Mouse (Mus musculus): ENCODE measurements around the gene Adgb.

The Adgb gene

GRCm38 (mm10) chr10:10350550-10350949 lies 121.6 kb downstream of the Adgb start:
- DNase-seq (ENCODE audit: extremely low spot score), result no peak

- DNase-seq (ENCODE audit: extremely low spot score), result no peak
Measured at GRCm38 (mm10) chr10:10343930-10344329, 128.2 kb downstream of the Adgb start.

GRCm38 (mm10) chr10:10325560-10325959 lies 146.6 kb downstream of the Adgb start:
- DNase-seq (ENCODE audit: extremely low spot score), result no peak

- DNase-seq (ENCODE audit: extremely low spot score), result no peak
Measured at GRCm38 (mm10) chr10:10322961-10323360, 149.2 kb downstream of the Adgb start.

- DNase-seq (ENCODE audit: extremely low spot score), result peak; percentile 73
Measured at GRCm38 (mm10) chr10:10321119-10321781, 150.9 kb downstream of the Adgb start.

GRCm38 (mm10) chr10:10320364-10321083 lies 151.6 kb downstream of the Adgb start:
- DNase-seq (ENCODE audit: extremely low spot score), result no peak

- DNase-seq (ENCODE audit: extremely low spot score), result no peak
Measured at GRCm38 (mm10) chr10:10318086-10318485, 154.0 kb downstream of the Adgb start.

GRCm38 (mm10) chr10:10315631-10316030 lies 156.5 kb downstream of the Adgb start:
- DNase-seq (ENCODE audit: extremely low spot score), result no peak

GRCm38 (mm10) chr10:10314521-10314920 lies 157.6 kb downstream of the Adgb start:
- no peak for DNase-seq (ENCODE audit: extremely low spot score)

GRCm38 (mm10) chr10:10309877-10310426 lies 162.2 kb downstream of the Adgb start:
- DNase-seq (ENCODE audit: extremely low spot score), result no peak

GRCm38 (mm10) chr10:10309056-10309455 lies 163.1 kb downstream of the Adgb start:
- DNase-seq (ENCODE audit: extremely low spot score), result no peak

- no peak for DNase-seq (ENCODE audit: extremely low spot score)
Measured at GRCm38 (mm10) chr10:10307384-10307783, 164.7 kb downstream of the Adgb start.

- DNase-seq (ENCODE audit: extremely low spot score), result no peak
Measured at GRCm38 (mm10) chr10:10304370-10304769, 167.8 kb downstream of the Adgb start.

GRCm38 (mm10) chr10:10301692-10302091 lies 170.4 kb downstream of the Adgb start:
- no peak for DNase-seq (ENCODE audit: extremely low spot score)

- peak; percentile 74 for DNase-seq (ENCODE audit: extremely low spot score)
Measured at GRCm38 (mm10) chr10:10300915-10301439, 171.1 kb downstream of the Adgb start.

GRCm38 (mm10) chr10:10299987-10300386 lies 172.1 kb downstream of the Adgb start:
- DNase-seq (ENCODE audit: extremely low spot score), result no peak

- DNase-seq (ENCODE audit: extremely low spot score), result no peak
Measured at GRCm38 (mm10) chr10:10287221-10287867, 184.8 kb downstream of the Adgb start.

Data from embryo, embryonic 9.5 days (tissue).